Mouse (Mus musculus) CH12.LX (cell line): ENCODE measurements at regions not wholly inside any gene's neighbourhood (a gene's known extent, or its start where the extent isn't known, plus 50 kb on each side); places are given as distances from the start of the nearest gene placed in this dataset.

Source experiments
- CHD2 ChIP-seq: IDR thresholded peaks from 2 replicates; pipeline ENCODE4 v1.6.1; 2011; ENCODE audit warnings: low read length, improper control_type of control experiment
- CTCF ChIP-seq, 2 experiments: IDR thresholded peaks in 1 of 2; conservative IDR thresholded peaks in 1 of 2; 2 replicates each; pipeline ENCODE4 v1.5.1; 2011 to 2012; ENCODE audit warnings: low read depth in 2 of 2, low read length in 2 of 2, improper control_type of control experiment in 1 of 2, inconsistent platforms in 1 of 2, mild to moderate bottlenecking in 1 of 2, moderate library complexity in 1 of 2
- E2F4 ChIP-seq: IDR thresholded peaks from 2 replicates; pipeline ENCODE4 v1.6.1; 2011; ENCODE audit warnings: low read depth, low read length, improper control_type of control experiment; ENCODE audit not compliant: insufficient replicate concordance
- ELF1 ChIP-seq: IDR thresholded peaks from 2 replicates; pipeline ENCODE4 v1.6.1; 2014; ENCODE audit warnings: low read depth, mild to moderate bottlenecking, inconsistent platforms, low read length, improper control_type of control experiment
- HCFC1 ChIP-seq: IDR thresholded peaks from 2 replicates; pipeline ENCODE4 v1.6.1; 2012; ENCODE audit warnings: low read depth, mild to moderate bottlenecking, inconsistent platforms, low read length, improper control_type of control experiment
- MAX ChIP-seq: IDR thresholded peaks from 2 replicates; pipeline ENCODE4 v1.6.1; 2011; ENCODE audit warnings: low read length, improper control_type of control experiment
- POLR2A ChIP-seq: IDR thresholded peaks from 2 replicates; pipeline ENCODE4 v1.6.1; 2011; ENCODE audit warnings: low read depth, mild to moderate bottlenecking, improper control_type of control experiment, low read length
- RCOR1 ChIP-seq: conservative IDR thresholded peaks from 2 replicates; pipeline ENCODE4 v1.6.1; 2012; ENCODE audit warnings: low read depth, mild to moderate bottlenecking, inconsistent platforms, low read length, improper control_type of control experiment
- TCF12 ChIP-seq: IDR thresholded peaks from 2 replicates; pipeline ENCODE4 v1.6.1; 2014; ENCODE audit warnings: low read depth, mild to moderate bottlenecking, inconsistent platforms, low read length, improper control_type of control experiment
- ZKSCAN1 ChIP-seq: IDR thresholded peaks from 2 replicates; pipeline ENCODE4 v1.6.1; 2012; ENCODE audit warnings: low read depth, inconsistent platforms, low read length, improper control_type of control experiment, borderline replicate concordance
- ZNF384 ChIP-seq: IDR thresholded peaks from 2 replicates; pipeline ENCODE4 v1.6.1; 2012; ENCODE audit warnings: low read depth, low read length, improper control_type of control experiment, inconsistent platforms

GRCm38 (mm10) chr5:57451504-57451903 lies 266.3 kb upstream of the Pcdh7 start:
- TF ChIP-seq RCOR1 (no peak), CHD2 (no peak), CTCF (conservative IDR thresholded peaks at IDR 0.05 in 1 of 2, IDR thresholded peaks at IDR 0.05 in 1 of 2; ENCODE audit: low read depth in 2 of 2, low read length in 2 of 2) (no peak), POLR2A (no peak), HCFC1 (no peak), ZNF384 (no peak), MAX (no peak), ZKSCAN1 (no peak), ELF1 (no peak), E2F4 (no peak), TCF12 (no peak)
